Mouse (Mus musculus) gastrocnemius, postnatal 10 days (tissue): ENCODE measurements around the gene Lmx1b. TPM values are rescaled to one million over a fixed set of nuclear protein-coding genes. Genes with fewer than 3 reads are reported as not detected.

Experiments used
- DNase-seq: peaks from one replicate; pipeline ENCODE4 v3.0.0; 2021; ENCODE audit warnings: mixed read lengths
- long read RNA-seq, 2 experiments: library from polyadenylated mRNA; stranded (forward); transcript quantifications; one replicate each; pipeline ENCODE4 v2.0.0; 2021
- total RNA-seq, 2 experiments: library from RNA; stranded (reverse); gene quantifications; 2 replicates each; pipeline ENCODE4 v1.2.3; 2021

The Lmx1b gene
- total RNA-seq, result under 1 TPM; 0.35 to 0.45 TPM
- long read RNA-seq, experiment 1, result 0 reads
- long read RNA-seq, experiment 2, result 0 reads

- no peak for DNase-seq
These were observed at the start of gene Lmx1b for GRCm38 (mm10) chr2:33640171-33640721. Gene Lmx1b, minus strand, starts transcription at chr2:33640511.

GRCm38 (mm10) chr2:33689880-33690462, 49.7 kb upstream of the Lmx1b start:
- peak; percentile 65 for DNase-seq

GRCm38 (mm10) chr2:33689155-33689879, 49.0 kb upstream of the Lmx1b start:
- no peak for DNase-seq

GRCm38 (mm10) chr2:33683594-33683993, 43.3 kb upstream of the Lmx1b start:
- DNase-seq, result no peak

GRCm38 (mm10) chr2:33683095-33683494, 42.8 kb upstream of the Lmx1b start:
- DNase-seq, result no peak

GRCm38 (mm10) chr2:33682219-33682618, 41.9 kb upstream of the Lmx1b start:
- DNase-seq, result peak; percentile 72

GRCm38 (mm10) chr2:33678950-33679654, 38.8 kb upstream of the Lmx1b start:
- DNase-seq, result no peak

GRCm38 (mm10) chr2:33672701-33673472, 32.6 kb upstream of the Lmx1b start:
- no peak for DNase-seq

GRCm38 (mm10) chr2:33668741-33669140, 28.4 kb upstream of the Lmx1b start:
- no peak for DNase-seq

- DNase-seq, result no peak
These were observed 26.2 kb upstream of the Lmx1b start for GRCm38 (mm10) chr2:33666388-33666945.

GRCm38 (mm10) chr2:33665363-33666058, 25.2 kb upstream of the Lmx1b start:
- DNase-seq, result no peak

GRCm38 (mm10) chr2:33664661-33665060, 24.4 kb upstream of the Lmx1b start:
- no peak for DNase-seq

GRCm38 (mm10) chr2:33659288-33659629, 18.9 kb upstream of the Lmx1b start:
- no peak for DNase-seq

GRCm38 (mm10) chr2:33658602-33659287, 18.4 kb upstream of the Lmx1b start:
- no peak for DNase-seq

- no peak for DNase-seq
These were observed 12.3 kb upstream of the Lmx1b start for GRCm38 (mm10) chr2:33652517-33653198.

- DNase-seq, result no peak
These were observed 9.1 kb upstream of the Lmx1b start for GRCm38 (mm10) chr2:33649371-33649770.

- no peak for DNase-seq
These were observed 8.6 kb upstream of the Lmx1b start for GRCm38 (mm10) chr2:33648894-33649293.

- no peak for DNase-seq
These were observed 5.9 kb upstream of the Lmx1b start for GRCm38 (mm10) chr2:33646283-33646550.

GRCm38 (mm10) chr2:33645538-33646282, 5.4 kb upstream of the Lmx1b start:
- DNase-seq, result no peak
